In the genomic region with DNA sequence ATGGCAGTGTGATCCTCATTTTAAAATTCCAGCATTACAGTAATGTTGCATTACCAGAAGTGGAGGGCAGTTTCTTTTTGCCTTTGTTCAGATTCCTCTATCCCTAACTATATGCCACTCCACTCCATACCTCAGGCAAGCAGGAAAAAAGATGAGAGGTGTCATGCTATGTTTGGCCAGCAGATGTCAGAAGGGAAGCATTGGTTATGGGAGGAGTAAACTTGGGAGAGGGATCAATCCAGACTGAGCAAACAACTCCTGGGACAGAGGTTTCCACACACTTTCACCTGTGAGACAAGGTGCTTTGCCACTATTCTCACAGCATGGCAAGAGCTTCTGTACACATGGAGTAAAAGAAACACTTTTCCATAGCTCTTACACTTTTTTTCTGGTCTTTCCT, we compare ENCODE assay signal across 20 mouse cellular contexts. TPM values are rescaled to one million over a fixed set of nuclear protein-coding genes. Genes with fewer than 3 reads are reported as not detected.
DNase-seq lines count a peak whose midpoint lies in the region; ATAC-seq and TF ChIP-seq lines count a peak whose summit lies in the region.
"Had no signal": no experiment of that assay in that cellular context is flagged by ENCODE, and none has a peak within 500 bp of the region (broad histone marks: within the 10 kb centered on the region; RNA-seq: fewer than 3 reads in every experiment).

No protein-coding gene starts in this region.

- peak; percentile 0 for DNase-seq in retina, postnatal 1 day
- no peak for DNase-seq in retina, embryonic 14.5 days (ENCODE audit: low spot score)
- peak; percentile 75 for DNase-seq in adipocyte (ENCODE audit: low spot score)
- no peak for DNase-seq in stomach, postnatal 0 days (ENCODE audit: low spot score)
- no peak for DNase-seq in left cerebral cortex, postnatal 14 days (ENCODE audit: low spot score in 2 of 2)
- DNase-seq: spleen, adult 18-20 months had no signal

- H3K4me2 ChIP-seq in intestine, postnatal 0 days (replicated peaks; ENCODE audit: low read depth): no peak overlapping the region
- H3K4me2 ChIP-seq in intestine, embryonic 15.5 days (replicated peaks): no peak overlapping the region
- H3K4me2 ChIP-seq in stomach, postnatal 0 days (replicated peaks; ENCODE audit: low read depth): no peak overlapping the region
- H3K4me2 ChIP-seq: midbrain, embryonic 13.5 days; neural tube, embryonic 13.5 days had no signal

- TF ChIP-seq CTCF in intestine, postnatal 0 days (IDR thresholded peaks at IDR 0.05; ENCODE audit: low read depth): peak; percentile 44; the same call in 1 of the 2 replicates
- TF ChIP-seq CTCF in stomach, postnatal 0 days (IDR thresholded peaks at IDR 0.05; ENCODE audit: low read depth): peak; percentile 45

- H3K9me3 ChIP-seq in intestine, postnatal 0 days (ENCODE audit: control insufficient read depth): no peaks in the 10 kb centered on the region
- no peaks in the 10 kb centered on the region for H3K9me3 ChIP-seq in intestine, embryonic 15.5 days
- no peaks in the 10 kb centered on the region for H3K9me3 ChIP-seq in stomach, postnatal 0 days (ENCODE audit: control insufficient read depth, low read length)

- TF ChIP-seq EP300 in stomach, postnatal 0 days (optimal IDR thresholded peaks at IDR 0.05): no peak

- no peak overlapping the region for H3K27ac ChIP-seq in intestine, postnatal 0 days (ENCODE audit: low read depth, low read length)
- no peak overlapping the region for H3K27ac ChIP-seq in intestine, embryonic 15.5 days
- H3K27ac ChIP-seq in stomach, postnatal 0 days (replicated peaks): no peak overlapping the region
- H3K27ac ChIP-seq: layer of hippocampus, adult 2 months; midbrain, embryonic 13.5 days; neural tube, embryonic 13.5 days had no signal

- H3K36me3 ChIP-seq in intestine, postnatal 0 days (ENCODE audit: control insufficient read depth, insufficient read depth): no peaks in the 10 kb centered on the region
- H3K36me3 ChIP-seq in intestine, embryonic 15.5 days: no peaks in the 10 kb centered on the region
- no peaks in the 10 kb centered on the region for H3K36me3 ChIP-seq in stomach, postnatal 0 days (ENCODE audit: control insufficient read depth, insufficient read depth, low read length)
- H3K36me3 ChIP-seq: midbrain, embryonic 13.5 days; neural tube, embryonic 13.5 days had no signal

- no peaks in the 10 kb centered on the region for H3K27me3 ChIP-seq in intestine, postnatal 0 days (replicated peaks; ENCODE audit: control insufficient read depth, insufficient read depth, low read length)
- no peaks in the 10 kb centered on the region for H3K27me3 ChIP-seq in intestine, embryonic 15.5 days (replicated peaks)
- H3K27me3 ChIP-seq in stomach, postnatal 0 days (ENCODE audit: control insufficient read depth, insufficient read depth, low read length): no peaks in the 10 kb centered on the region
- H3K27me3 ChIP-seq: midbrain, embryonic 13.5 days; neural tube, embryonic 13.5 days had no signal

- no peak overlapping the region for H3K4me3 ChIP-seq in intestine, postnatal 0 days (ENCODE audit: low read depth, low read length)
- H3K4me3 ChIP-seq in intestine, embryonic 15.5 days (replicated peaks): no peak overlapping the region
- no peak overlapping the region for H3K4me3 ChIP-seq in stomach, postnatal 0 days (ENCODE audit: low read depth, low read length)
- H3K4me3 ChIP-seq: erythroblast, embryonic 14.5 days; layer of hippocampus, adult 2 months; midbrain, embryonic 13.5 days; neural tube, embryonic 13.5 days had no signal

- ATAC-seq in intestine, postnatal 0 days: no peak
- ATAC-seq in intestine, embryonic 15.5 days: no peak
- no peak for ATAC-seq in stomach, postnatal 0 days (ENCODE audit: low FRiP score, low TSS enrichment)
- ATAC-seq in monocyte, adult 5-6 weeks (replicated peaks; ENCODE audit: insufficient number of reproducible peaks, low FRiP score, low TSS enrichment, poor library complexity, severe bottlenecking): no peak
- ATAC-seq: activated CD4-positive, CD25-positive, alpha-beta regulatory T cell, adult 4 months; midbrain, embryonic 13.5 days had no signal

- intact Hi-C loops in left cerebral cortex, postnatal 14 days (cut with DNase I): no loop called here

- H3K4me1 ChIP-seq in intestine, postnatal 0 days (replicated peaks; ENCODE audit: control insufficient read depth, insufficient read depth, low read length): no peaks in the 10 kb centered on the region
- no peaks in the 10 kb centered on the region for H3K4me1 ChIP-seq in intestine, embryonic 15.5 days (replicated peaks)
- H3K4me1 ChIP-seq in stomach, postnatal 0 days (replicated peaks; ENCODE audit: control insufficient read depth, insufficient read depth): no peaks in the 10 kb centered on the region
- H3K4me1 ChIP-seq: midbrain, embryonic 13.5 days; neural tube, embryonic 13.5 days had no signal

- H3K9ac ChIP-seq in intestine, postnatal 0 days (ENCODE audit: low read depth, low read length): no peak overlapping the region
- H3K9ac ChIP-seq in intestine, embryonic 15.5 days: no peak overlapping the region
- H3K9ac ChIP-seq in stomach, postnatal 0 days (ENCODE audit: low read length): no peak overlapping the region
- H3K9ac ChIP-seq: midbrain, embryonic 13.5 days; neural tube, embryonic 13.5 days had no signal

RNA-seq across cellular contexts. Expression of a gene that starts 26.3 kb away (rescaled TPM):
- not detected in 2 replicates for polyA plus RNA-seq in intestine, postnatal 0 days (2015; fragmentation: Nextera tagmentation; extraction: Ambion mirVana)
- polyA plus RNA-seq in intestine, embryonic 15.5 days (2015; fragmentation: Nextera tagmentation; extraction: Ambion mirVana): not detected in 2 replicates
- 0.01 TPM in 1 of 2 replicates, not detected in the other for polyA plus RNA-seq in stomach, postnatal 0 days (2015; fragmentation: Nextera tagmentation; extraction: Ambion mirVana)
- total RNA-seq in left cerebral cortex, postnatal 14 days (2021): not detected
- total RNA-seq in monocyte, adult 5-6 weeks (2017): not detected in 3 replicates
- total RNA-seq: common myeloid progenitor, adult 5-6 weeks; gastrocnemius, postnatal 4 days; layer of hippocampus, adult 2 months had no signal
- polyA plus RNA-seq: activated CD4-positive, CD25-positive, alpha-beta regulatory T cell, adult 4 months; erythroblast, embryonic 14.5 days; heart, embryonic 16.5 days; limb, embryonic 11.5 days; lung, embryonic 16.5 days; midbrain, embryonic 13.5 days; neural tube, embryonic 13.5 days; testis, adult 2 months had no signal

RNA-seq across cellular contexts. Expression of a gene that starts 26.8 kb away (rescaled TPM):
- not detected in 2 replicates for polyA plus RNA-seq in intestine, postnatal 0 days (2015; fragmentation: Nextera tagmentation; extraction: Ambion mirVana)
- polyA plus RNA-seq in intestine, embryonic 15.5 days (2015; fragmentation: Nextera tagmentation; extraction: Ambion mirVana): not detected in 2 replicates
- polyA plus RNA-seq in stomach, postnatal 0 days (2015; fragmentation: Nextera tagmentation; extraction: Ambion mirVana): not detected in 2 replicates
- not detected for total RNA-seq in left cerebral cortex, postnatal 14 days (2021)
- not detected in 3 replicates for total RNA-seq in monocyte, adult 5-6 weeks (2017)
- total RNA-seq: common myeloid progenitor, adult 5-6 weeks; gastrocnemius, postnatal 4 days; layer of hippocampus, adult 2 months had no signal
- polyA plus RNA-seq: activated CD4-positive, CD25-positive, alpha-beta regulatory T cell, adult 4 months; erythroblast, embryonic 14.5 days; heart, embryonic 16.5 days; limb, embryonic 11.5 days; lung, embryonic 16.5 days; midbrain, embryonic 13.5 days; neural tube, embryonic 13.5 days; testis, adult 2 months had no signal

Comparison
In these comparisons a context has a peak if more than half of its experiments do, and no peak if none do; other contexts are left out.
1. DNase-seq: peak in retina, postnatal 1 day (single experiment) and adipocyte (single experiment); none in retina, embryonic 14.5 days (single experiment), stomach, postnatal 0 days (single experiment) and left cerebral cortex, postnatal 14 days (0 of 2).